Mouse (Mus musculus) frontal cortex, adult (tissue): ENCODE data around the gene Gas2l2.

Source experiments
- ATAC-seq: cut with Nextera tagmentation; 2 replicates; pipeline ENCODE4 v1.9.2; 2017; ENCODE audit warnings: mild to moderate bottlenecking, moderate library complexity, mixed read lengths; ENCODE audit not compliant: low TSS enrichment

Gene Gas2l2

GRCm38 (mm10) chr11:83429355-83429754, at the start of gene Gas2l2:
TSS of gene Gas2l2 (minus strand) at chr11:83429455.
- ATAC-seq: no peak

- ATAC-seq: peak; percentile 35
These were observed 44.2 kb upstream of the Gas2l2 start for GRCm38 (mm10) chr11:83473235-83474016.

GRCm38 (mm10) chr11:83472324-83473234, 43.3 kb upstream of the Gas2l2 start, which contains the start of gene Taf15:
TSS of gene Taf15 (plus strand) at chr11:83473086.
- peak; percentile 96 for ATAC-seq

- no peak for ATAC-seq
These were observed 42.5 kb upstream of the Gas2l2 start for GRCm38 (mm10) chr11:83471766-83472165.

- no peak; the same call in 1 of the 2 replicates for ATAC-seq
These were observed 39.5 kb upstream of the Gas2l2 start for GRCm38 (mm10) chr11:83468765-83469164.

- no peak for ATAC-seq
These were observed 37.9 kb upstream of the Gas2l2 start for GRCm38 (mm10) chr11:83467120-83467652.

- no peak for ATAC-seq
These were observed 36.7 kb upstream of the Gas2l2 start for GRCm38 (mm10) chr11:83465976-83466375.

- 0 out of 2 replicates have a peak, but pooled peaks have one; percentile 25 for ATAC-seq
These were observed 33.5 kb upstream of the Gas2l2 start, which contains the start of gene Mmp28 for GRCm38 (mm10) chr11:83462711-83463244. TSS of gene Mmp28 (minus strand) at chr11:83463071.

GRCm38 (mm10) chr11:83461462-83462027, 32.3 kb upstream of the Gas2l2 start:
- no peak for ATAC-seq

- ATAC-seq: no peak
These were observed 28.8 kb upstream of the Gas2l2 start for GRCm38 (mm10) chr11:83457912-83458601.

- no peak for ATAC-seq
These were observed 28.0 kb upstream of the Gas2l2 start for GRCm38 (mm10) chr11:83457257-83457656.

GRCm38 (mm10) chr11:83455608-83456007, 26.4 kb upstream of the Gas2l2 start:
- no peak for ATAC-seq

- ATAC-seq: no peak
These were observed 25.3 kb upstream of the Gas2l2 start for GRCm38 (mm10) chr11:83454548-83454947.

GRCm38 (mm10) chr11:83451281-83451680, 22.0 kb upstream of the Gas2l2 start:
- ATAC-seq: no peak

GRCm38 (mm10) chr11:83450550-83450949, 21.3 kb upstream of the Gas2l2 start:
- no peak for ATAC-seq

GRCm38 (mm10) chr11:83449298-83449697, 20.0 kb upstream of the Gas2l2 start:
- no peak for ATAC-seq

GRCm38 (mm10) chr11:83448927-83449236, 19.6 kb upstream of the Gas2l2 start:
- ATAC-seq: no peak

- no peak for ATAC-seq
These were observed 19.0 kb upstream of the Gas2l2 start for GRCm38 (mm10) chr11:83448021-83448926.

- ATAC-seq: no peak
These were observed 18.4 kb upstream of the Gas2l2 start for GRCm38 (mm10) chr11:83447612-83448011.

GRCm38 (mm10) chr11:83445001-83445400, 15.7 kb upstream of the Gas2l2 start:
- no peak for ATAC-seq
